Mouse (Mus musculus) B cell, adult 2 months (primary cell): ENCODE results near the gene Cep57.
"Not testable (repeated sequence)": the region's sequence is repeated elsewhere in the genome, so short reads cannot be mapped to it uniquely, and the experiment has no call there.

Source experiments
- DNase-seq, 2 experiments: peaks; one replicate each; pipeline ENCODE4 v3.0.0; 2022

The Cep57 gene

DNA sequence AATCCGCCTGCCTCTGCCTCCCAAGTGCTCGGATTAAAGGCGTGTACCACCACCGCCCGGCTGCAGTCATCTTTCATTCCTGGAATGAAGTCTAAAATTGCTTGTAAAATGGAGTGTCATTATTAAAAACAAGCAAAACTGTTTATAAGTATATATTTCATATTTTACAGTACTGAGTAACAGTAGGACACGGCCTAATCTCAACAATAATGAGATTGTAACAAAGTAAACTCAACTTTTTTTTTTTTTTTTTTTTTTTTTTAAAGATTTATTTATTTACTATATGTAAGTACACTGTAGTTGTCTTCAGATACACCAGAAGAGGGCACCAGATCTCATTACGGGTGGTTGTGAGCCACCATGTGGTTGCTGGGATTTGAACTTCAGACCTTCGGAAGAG, 36.0 kb downstream of the Cep57 start:
- not testable (repeated sequence) for DNase-seq

DNA sequence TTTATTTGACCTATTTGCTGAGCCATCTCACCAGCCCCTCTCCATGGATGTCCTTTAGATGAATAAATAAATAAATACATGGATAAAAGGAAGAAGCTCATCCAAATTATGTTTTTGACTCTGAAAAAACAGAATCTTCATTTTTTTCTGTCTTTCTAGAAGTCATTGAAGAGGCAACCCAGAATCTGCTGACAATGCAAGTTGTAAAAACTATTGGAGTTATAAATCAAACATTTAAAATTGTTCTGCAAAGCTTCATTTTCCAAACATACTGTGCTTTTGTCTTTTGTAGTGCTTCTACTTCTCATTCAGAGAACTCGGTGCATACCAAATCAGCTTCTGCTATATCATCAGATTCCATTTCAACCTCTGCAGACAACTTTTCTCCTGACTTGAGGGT, 44.9 kb downstream of the Cep57 start:
- DNase-seq = no peak

DNA sequence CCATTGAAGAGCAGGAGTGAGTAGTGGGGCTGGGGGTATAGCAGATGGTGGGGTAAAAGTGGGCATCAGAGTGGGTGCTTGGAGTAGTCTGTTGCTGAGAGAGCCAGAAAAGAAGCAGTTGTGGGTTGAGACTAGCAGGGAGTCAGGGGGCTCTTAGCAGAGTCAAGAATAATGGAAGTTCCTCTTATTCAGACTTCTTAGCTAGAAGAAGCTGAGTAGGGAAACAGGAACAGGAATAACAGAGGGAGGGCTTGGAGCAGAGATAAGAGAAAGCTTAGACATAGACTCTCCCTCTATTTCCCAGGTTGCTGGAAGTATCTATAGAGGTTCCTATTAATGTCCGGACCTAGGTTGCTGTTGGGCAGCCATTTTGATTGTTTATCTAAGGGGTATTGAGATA, 52.2 kb downstream of the Cep57 start:
- no peak for DNase-seq

DNA sequence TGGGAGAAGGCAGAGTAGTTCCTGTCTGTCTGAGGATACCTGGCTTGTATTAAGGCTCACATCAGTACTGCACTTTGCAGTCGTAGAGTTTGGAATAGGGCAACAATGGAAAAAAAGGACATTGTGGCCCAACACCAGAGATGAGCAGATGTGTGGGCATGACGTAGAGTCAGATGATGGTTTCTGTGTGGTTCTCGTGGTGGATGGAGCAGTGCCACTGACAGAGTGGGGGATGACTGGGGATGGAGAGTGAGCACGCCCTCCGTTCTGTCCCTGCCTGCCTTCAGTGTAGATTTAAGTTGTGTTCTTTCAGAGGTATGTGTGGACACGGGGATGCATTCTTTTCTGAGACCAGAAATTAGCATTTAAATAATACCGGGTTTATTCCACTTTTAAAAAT, 60.3 kb downstream of the Cep57 start:
- no peak for DNase-seq

GRCm38 (mm10) chr9:13765624-13766023, 61.3 kb downstream of the Cep57 start:
- DNase-seq = no peak

- no peak for DNase-seq
Measured at GRCm38 (mm10) chr9:13760430-13760829, 66.5 kb downstream of the Cep57 start.
